Mouse (Mus musculus): ENCODE data around the gene Tnk2.

DNA sequence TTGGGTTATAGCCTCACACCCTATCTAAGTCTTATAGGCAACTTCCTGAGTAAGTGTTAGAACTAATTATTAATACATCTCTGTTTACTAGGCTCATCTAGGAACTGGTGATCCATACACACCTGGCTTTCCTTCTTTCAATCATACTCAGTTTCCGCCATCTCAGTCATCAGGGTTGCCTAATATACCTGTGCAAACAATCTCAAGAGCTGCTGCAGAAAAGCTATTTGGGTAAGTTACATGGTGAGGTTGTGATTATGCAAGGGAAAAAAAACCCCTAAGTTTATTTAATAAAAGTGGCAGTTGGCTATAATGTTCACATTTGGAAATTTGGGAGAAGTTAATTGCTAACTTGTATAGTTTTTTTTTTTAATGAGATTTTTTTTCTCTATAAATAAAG is 24.7 kb upstream of the Tnk2 start:
- TF ChIP-seq CTCF (conservative IDR thresholded peaks at IDR 0.05; ENCODE audit: insufficient read depth, insufficient read length, low read depth, low read length) (no peak), POLR2A (IDR thresholded peaks at IDR 0.05; ENCODE audit: low read depth, low read length) (no peak)
